Mouse (Mus musculus): ENCODE data around the gene Dnajc10. TPM values are rescaled to one million over a fixed set of nuclear protein-coding genes. Genes with fewer than 3 reads are reported as not detected.

The Dnajc10 gene
- polyA plus RNA-seq, 1 experiment from 2014 or later = 122 TPM

DNA sequence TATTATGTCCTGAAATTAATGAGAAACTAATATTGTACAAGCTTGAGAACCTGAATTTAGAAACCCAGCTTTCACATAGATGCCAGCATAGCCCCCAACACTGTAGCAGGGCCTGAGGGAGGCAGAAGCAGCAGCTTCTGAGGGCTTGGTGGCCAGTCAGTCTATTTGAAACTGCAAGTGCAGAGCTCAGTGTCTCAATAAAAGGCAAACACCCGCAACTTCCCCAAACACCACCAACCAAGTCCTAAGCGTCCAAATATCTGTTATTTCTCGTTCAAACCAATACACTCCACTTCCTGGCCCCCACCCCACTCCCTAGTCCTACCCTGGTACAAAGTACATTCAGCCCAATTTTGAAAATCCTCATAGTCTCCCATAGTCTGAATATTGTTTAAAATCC lies 16.9 kb upstream of the Dnajc10 start:
- ChIA-PET POLR2A (no interaction called here), CTCF (interaction anchor here (0.9 kb wide), 1 partner anchor 16 kb away, joined by 3 read pairs; no protein-coding TSS in a partner anchor)
- H3K27me3 ChIP-seq = peaks cover 33% of the 10 kb centered on the region
- no peak for ATAC-seq
- no peak for DNase-seq (ENCODE audit: low read depth, low spot score)
- no peak for TF ChIP-seq CTCF (IDR thresholded peaks at IDR 0.05)
- in situ Hi-C loops (cut with MboI; ENCODE audit: low pct_unique_long_range_greater_than_20kb) = loop anchor here (25.0 kb wide), 1 partner anchor 936 kb away; no protein-coding TSS in a partner anchor

- H3K27me3 ChIP-seq = peaks cover 22% of the 10 kb centered on the region
- POLR2A ChIA-PET = no interaction called here
- CTCF ChIA-PET = no interaction called here
- no peak for ATAC-seq
- TF ChIP-seq CTCF (IDR thresholded peaks at IDR 0.05) = no peak
- DNase-seq (ENCODE audit: low read depth, low spot score) = no peak
- in situ Hi-C loops (cut with MboI; ENCODE audit: low pct_unique_long_range_greater_than_20kb) = no loop called here
These were observed 14.5 kb upstream of the Dnajc10 start for GRCm38 (mm10) chr2:80300806-80301205.

DNA sequence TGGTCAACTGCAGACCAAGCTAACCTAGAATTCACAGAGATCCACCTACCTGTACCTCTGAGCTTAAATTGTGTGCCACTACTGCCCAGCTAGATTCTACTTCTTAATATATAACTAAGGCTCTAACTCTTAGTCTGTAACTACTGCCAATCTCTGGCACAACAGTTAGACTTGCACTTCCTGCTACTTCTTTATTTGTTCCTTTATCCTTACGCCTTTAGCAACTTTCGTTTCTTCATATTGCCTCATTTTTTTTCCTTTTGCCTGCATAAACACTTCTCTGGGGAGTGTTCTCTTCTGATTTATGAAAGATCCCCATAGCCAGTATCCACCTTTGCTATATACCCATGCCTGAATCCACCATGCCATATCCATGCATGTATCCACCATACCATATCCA lies 11.3 kb upstream of the Dnajc10 start:
- ATAC-seq (no peak), DNase-seq (ENCODE audit: low read depth, low spot score) (no peak)
- in situ Hi-C loops (cut with MboI; ENCODE audit: low pct_unique_long_range_greater_than_20kb) = no loop called here
- POLR2A ChIA-PET = no interaction called here
- CTCF ChIA-PET = interaction anchor here (1.6 kb wide), 1 partner anchor 29 kb away, joined by 4 read pairs; no protein-coding TSS in a partner anchor
- no peak for TF ChIP-seq CTCF (IDR thresholded peaks at IDR 0.05)
- H3K27me3 ChIP-seq = peaks cover 10% of the 10 kb centered on the region

DNA sequence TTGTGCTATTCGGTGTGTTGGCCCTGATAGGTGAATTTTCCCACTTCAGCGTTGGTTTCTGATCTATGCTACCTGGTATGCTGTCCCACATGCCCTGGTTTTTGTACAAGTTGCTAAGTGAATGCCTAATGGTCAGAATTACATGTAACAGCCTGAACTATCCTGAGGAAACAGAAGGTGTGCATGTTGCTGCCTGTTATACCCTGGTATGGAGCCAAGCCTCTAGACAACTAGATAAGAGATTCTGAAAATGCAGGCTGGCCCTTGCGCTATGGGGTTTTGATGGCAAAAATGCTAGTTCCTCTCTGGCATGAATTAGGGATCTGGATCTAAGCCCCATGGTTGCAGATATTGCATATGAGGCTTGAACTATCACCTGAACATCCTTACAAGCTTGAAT lies 7.6 kb upstream of the Dnajc10 start:
- in situ Hi-C loops (cut with MboI; ENCODE audit: low pct_unique_long_range_greater_than_20kb) = no loop called here
- no peak for DNase-seq (ENCODE audit: low read depth, low spot score)
- ATAC-seq = no peak
- H3K27me3 ChIP-seq = no peaks in the 10 kb centered on the region
- TF ChIP-seq CTCF (IDR thresholded peaks at IDR 0.05) = no peak
- POLR2A ChIA-PET = no interaction called here
- CTCF ChIA-PET = no interaction called here

- ATAC-seq = no peak
- no peaks in the 10 kb centered on the region for H3K27me3 ChIP-seq
- no peak for TF ChIP-seq CTCF (IDR thresholded peaks at IDR 0.05)
- ChIA-PET CTCF (no interaction called here), POLR2A (no interaction called here)
- in situ Hi-C loops (cut with MboI; ENCODE audit: low pct_unique_long_range_greater_than_20kb) = no loop called here
- DNase-seq (ENCODE audit: low read depth, low spot score) = no peak
These were observed 5.5 kb upstream of the Dnajc10 start for GRCm38 (mm10) chr2:80309775-80310174.

GRCm38 (mm10) chr2:80310772-80311171 lies 4.5 kb upstream of the Dnajc10 start:
- CTCF ChIA-PET = no interaction called here

DNA sequence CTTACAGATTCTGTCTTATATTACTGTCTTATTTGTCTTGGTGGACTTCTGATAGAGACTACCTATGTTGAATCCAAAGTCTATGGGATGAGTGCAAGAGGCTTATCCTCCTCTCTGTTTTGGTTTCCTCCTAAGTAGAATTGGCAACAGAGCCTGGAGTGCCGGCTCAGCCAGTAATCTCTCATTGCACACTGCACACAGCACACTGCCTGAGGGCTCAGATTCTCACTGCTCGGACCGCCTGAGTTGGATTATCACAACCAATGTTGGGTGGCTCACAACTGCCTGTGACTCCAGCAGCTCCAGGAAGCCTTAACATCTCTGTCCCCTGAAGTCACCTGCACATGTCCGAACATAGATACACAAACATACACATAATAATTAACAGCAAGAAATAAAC lies 3.9 kb upstream of the Dnajc10 start:
- POLR2A ChIA-PET = no interaction called here
- ATAC-seq (no peak), DNase-seq (ENCODE audit: low read depth, low spot score) (no peak)
- CTCF ChIA-PET = no interaction called here
- H3K27me3 ChIP-seq = no peaks in the 10 kb centered on the region
- TF ChIP-seq CTCF (IDR thresholded peaks at IDR 0.05) = no peak
- in situ Hi-C loops (cut with MboI; ENCODE audit: low pct_unique_long_range_greater_than_20kb) = no loop called here

More at GRCm38 (mm10) chr2:80310772-80311171, 4.5 kb upstream of the Dnajc10 start:
- H3K27me3 ChIP-seq = no peaks in the 10 kb centered on the region
- DNase-seq (ENCODE audit: low read depth, low spot score) (no peak), ATAC-seq (no peak)
- POLR2A ChIA-PET = no interaction called here
- in situ Hi-C loops (cut with MboI; ENCODE audit: low pct_unique_long_range_greater_than_20kb) = no loop called here
- TF ChIP-seq CTCF (IDR thresholded peaks at IDR 0.05) = no peak

DNA sequence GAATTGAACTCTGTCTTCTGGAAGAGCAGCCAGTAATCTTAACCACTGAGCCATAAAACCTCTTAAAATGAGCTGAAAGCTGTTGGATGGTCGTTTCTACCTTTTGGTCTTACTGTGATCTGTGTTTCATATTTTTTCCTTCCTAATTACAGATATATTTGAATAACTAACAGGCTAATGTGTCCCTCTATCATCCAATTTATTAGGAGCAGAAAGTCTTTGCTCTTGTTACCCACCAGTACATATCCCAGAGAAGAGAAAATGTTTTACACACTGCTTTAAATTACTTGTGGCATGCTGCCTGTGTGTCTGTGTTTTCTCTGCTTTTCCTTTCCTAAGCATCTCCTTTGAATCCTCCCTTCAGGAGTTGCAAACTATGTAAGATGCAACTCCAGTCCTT lies 1.1 kb upstream of the Dnajc10 start:
- in situ Hi-C loops (cut with MboI; ENCODE audit: low pct_unique_long_range_greater_than_20kb) = no loop called here
- no peaks in the 10 kb centered on the region for H3K27me3 ChIP-seq
- DNase-seq (ENCODE audit: low read depth, low spot score) (no peak), ATAC-seq (no peak)
- ChIA-PET CTCF (interaction anchor here (1.2 kb wide), 1 partner anchor 30 kb away, joined by 3 read pairs; no protein-coding TSS in a partner anchor), POLR2A (no interaction called here)
- no peak for TF ChIP-seq CTCF (IDR thresholded peaks at IDR 0.05)

DNA sequence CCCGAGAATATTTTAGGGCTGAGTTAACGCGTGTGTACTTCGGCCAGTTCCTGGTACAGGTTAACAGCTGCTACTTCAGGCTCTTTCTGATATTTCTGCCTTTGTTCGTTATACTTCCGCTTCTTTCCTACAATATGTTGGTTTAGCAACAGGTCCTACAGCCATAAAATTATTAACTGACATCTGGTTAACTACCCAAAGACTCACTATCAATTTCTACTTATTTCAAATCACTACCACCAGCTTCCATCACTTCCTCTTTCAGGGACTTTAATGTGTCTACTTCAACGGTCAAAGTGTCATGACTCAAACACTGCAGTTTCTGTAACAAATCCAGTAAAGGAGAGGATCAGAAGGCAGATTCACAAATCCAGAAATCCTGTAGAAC lies 418 bp upstream of the Dnajc10 start:
- in situ Hi-C loops (cut with MboI; ENCODE audit: low pct_unique_long_range_greater_than_20kb) = no loop called here
- ATAC-seq (peak; percentile 58), DNase-seq (ENCODE audit: low read depth, low spot score) (no peak)
- TF ChIP-seq CTCF (IDR thresholded peaks at IDR 0.05) = no peak
- H3K27me3 ChIP-seq = no peaks in the 10 kb centered on the region
- POLR2A ChIA-PET = no interaction called here
- CTCF ChIA-PET = interaction anchor here (1.2 kb wide), 1 partner anchor 29 kb away, joined by 3 read pairs; no protein-coding TSS in a partner anchor

DNA sequence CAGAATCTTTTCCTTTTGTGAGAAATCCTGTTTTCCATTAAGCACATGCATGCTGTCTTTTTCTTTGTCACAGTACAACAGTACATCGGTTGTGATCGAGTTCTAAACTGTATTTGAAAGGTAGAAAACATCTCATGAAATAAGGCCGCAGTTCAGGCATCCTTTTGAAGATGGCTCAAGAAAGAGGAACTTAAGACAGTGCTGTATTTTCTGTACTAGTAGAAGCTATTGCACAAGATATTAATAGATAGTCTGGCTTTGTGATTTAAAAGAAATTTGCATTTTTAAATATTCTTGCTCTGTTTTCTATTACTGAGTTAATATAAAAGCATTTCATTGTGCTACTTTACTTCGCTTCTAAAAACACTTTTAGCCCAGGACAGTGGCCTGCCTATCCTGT lies 7.6 kb downstream of the Dnajc10 start:
- TF ChIP-seq CTCF (IDR thresholded peaks at IDR 0.05) = no peak
- no peaks in the 10 kb centered on the region for H3K27me3 ChIP-seq
- DNase-seq (ENCODE audit: low read depth, low spot score) (no peak), ATAC-seq (no peak)
- CTCF ChIA-PET = no interaction called here
- POLR2A ChIA-PET = no interaction called here
- in situ Hi-C loops (cut with MboI; ENCODE audit: low pct_unique_long_range_greater_than_20kb) = no loop called here

GRCm38 (mm10) chr2:80325779-80326178 lies 10.5 kb downstream of the Dnajc10 start:
- no peak for TF ChIP-seq CTCF (IDR thresholded peaks at IDR 0.05)
- POLR2A ChIA-PET = no interaction called here
- no peaks in the 10 kb centered on the region for H3K27me3 ChIP-seq
- ATAC-seq = no peak
- CTCF ChIA-PET = no interaction called here
- no peak for DNase-seq (ENCODE audit: low read depth, low spot score)
- in situ Hi-C loops (cut with MboI; ENCODE audit: low pct_unique_long_range_greater_than_20kb) = no loop called here

GRCm38 (mm10) chr2:80327272-80327671 lies 12.0 kb downstream of the Dnajc10 start:
- ChIA-PET CTCF (no interaction called here), POLR2A (no interaction called here)
- DNase-seq (ENCODE audit: low read depth, low spot score) (no peak), ATAC-seq (no peak)
- no peak for TF ChIP-seq CTCF (IDR thresholded peaks at IDR 0.05)
- in situ Hi-C loops (cut with MboI; ENCODE audit: low pct_unique_long_range_greater_than_20kb) = no loop called here
- no peaks in the 10 kb centered on the region for H3K27me3 ChIP-seq

Data from Patski (cell line).